Mouse (Mus musculus): ENCODE results near the gene Mark4.

Mark4 gene

DNA sequence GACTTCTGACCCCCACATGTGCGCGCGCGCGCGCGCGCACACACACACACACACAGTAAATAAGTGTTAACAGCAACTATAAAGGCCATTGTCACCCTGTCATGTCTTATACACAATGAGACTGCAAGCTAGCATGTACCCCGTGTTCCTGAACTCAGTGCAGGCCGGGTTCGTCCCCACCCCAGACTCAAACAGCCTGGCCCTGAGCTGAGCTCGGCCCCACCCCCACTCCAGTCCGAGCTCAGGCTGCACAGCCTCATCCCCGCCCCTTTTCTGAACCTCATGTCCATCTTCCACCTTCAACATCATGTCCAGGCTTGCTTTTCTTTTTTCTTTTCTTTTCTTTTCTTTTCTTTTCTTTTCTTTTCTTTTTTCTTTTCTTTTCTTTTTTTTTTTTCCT is 11.7 kb upstream of the Mark4 start:
- DNase-seq (ENCODE audit: low read depth, low spot score), result peak; percentile 45

DNA sequence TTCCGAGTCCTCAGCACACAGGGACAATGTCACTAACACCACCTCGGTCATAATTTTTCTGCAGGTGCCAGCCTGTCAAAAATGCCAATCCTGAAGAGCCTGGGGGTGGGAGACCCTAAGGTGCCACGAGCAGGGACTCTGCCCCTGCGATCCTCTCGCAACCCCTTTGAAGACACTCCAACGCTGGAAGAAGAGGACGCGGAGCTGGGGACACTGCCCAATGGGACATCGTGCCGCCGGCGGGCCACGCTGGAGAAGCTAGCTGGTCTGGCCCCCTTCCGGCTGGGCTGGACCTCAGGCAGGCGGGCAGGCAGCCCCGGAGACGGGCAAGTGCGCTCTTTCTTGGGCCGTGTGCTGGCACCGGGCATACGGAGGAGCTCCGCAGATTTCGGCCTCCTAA is 10.8 kb upstream of the Mark4 start:
- DNase-seq (ENCODE audit: low read depth, low spot score), result no peak

DNA sequence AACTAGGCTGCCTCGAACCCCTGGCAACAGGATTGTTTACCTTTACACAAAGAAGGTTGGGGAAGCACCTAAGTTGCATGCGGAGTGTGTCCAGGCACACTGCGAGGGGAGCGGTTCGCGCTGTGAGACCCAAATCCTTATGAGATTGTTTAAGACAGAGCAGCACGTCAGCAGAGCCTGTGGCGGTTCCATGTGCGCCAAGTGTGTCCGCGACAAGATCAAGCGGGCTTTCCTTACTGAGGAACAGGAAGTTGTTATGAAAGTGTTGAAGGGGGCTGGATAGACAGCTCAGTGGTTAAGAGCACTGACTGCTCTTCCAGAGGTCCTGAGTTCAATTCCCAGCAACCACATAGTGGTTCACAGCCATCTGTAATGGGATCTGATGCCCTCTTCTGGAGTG is 9.7 kb upstream of the Mark4 start:
- DNase-seq (ENCODE audit: low read depth, low spot score), result no peak

DNA sequence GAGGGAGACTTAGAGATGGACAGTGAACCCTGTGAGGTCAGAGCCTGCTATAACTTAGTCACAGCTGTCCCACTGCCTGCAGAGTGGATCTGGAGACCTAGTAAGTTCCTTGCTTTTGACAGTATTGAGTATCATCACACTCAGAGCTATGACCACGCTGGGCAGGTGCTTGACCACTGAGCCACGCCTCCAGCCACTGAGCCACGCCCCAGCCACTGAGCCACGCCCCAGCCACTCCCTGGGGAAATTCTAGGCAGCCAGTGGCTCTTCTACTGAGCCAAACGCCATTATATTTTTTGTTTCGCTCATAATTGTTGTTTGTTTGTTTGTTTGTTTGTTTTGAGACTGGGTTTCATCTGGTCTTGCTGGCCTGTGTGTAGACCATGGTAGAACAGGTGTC is 9.0 kb upstream of the Mark4 start:
- no peak for DNase-seq (ENCODE audit: low read depth, low spot score)

DNA sequence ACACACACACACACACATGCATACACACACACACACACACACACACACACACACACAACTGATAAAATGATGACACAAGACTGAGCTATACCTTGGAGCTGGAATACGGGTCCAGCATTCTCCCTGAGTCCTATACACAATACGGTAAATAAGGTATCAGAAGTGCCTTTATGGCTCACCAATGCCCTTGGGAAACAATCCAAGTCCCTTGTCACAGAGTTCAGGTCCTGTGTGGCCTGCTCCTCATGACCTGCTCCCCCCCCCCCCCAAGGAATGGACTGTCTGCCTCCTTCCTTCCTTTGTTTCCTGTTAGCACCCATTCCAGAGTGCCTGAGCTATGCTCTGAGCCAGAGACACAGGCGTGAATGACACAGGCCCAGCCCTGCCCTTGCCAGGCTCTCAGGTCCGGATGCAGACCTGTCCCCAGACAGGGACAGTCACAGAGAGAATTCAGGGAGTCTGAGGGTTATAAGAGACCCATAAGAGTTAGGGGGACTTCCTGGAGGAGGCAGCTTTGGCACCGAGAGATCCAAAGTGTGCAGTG is 8.1 kb upstream of the Mark4 start:
- DNase-seq (ENCODE audit: low read depth, low spot score), result no peak

DNA sequence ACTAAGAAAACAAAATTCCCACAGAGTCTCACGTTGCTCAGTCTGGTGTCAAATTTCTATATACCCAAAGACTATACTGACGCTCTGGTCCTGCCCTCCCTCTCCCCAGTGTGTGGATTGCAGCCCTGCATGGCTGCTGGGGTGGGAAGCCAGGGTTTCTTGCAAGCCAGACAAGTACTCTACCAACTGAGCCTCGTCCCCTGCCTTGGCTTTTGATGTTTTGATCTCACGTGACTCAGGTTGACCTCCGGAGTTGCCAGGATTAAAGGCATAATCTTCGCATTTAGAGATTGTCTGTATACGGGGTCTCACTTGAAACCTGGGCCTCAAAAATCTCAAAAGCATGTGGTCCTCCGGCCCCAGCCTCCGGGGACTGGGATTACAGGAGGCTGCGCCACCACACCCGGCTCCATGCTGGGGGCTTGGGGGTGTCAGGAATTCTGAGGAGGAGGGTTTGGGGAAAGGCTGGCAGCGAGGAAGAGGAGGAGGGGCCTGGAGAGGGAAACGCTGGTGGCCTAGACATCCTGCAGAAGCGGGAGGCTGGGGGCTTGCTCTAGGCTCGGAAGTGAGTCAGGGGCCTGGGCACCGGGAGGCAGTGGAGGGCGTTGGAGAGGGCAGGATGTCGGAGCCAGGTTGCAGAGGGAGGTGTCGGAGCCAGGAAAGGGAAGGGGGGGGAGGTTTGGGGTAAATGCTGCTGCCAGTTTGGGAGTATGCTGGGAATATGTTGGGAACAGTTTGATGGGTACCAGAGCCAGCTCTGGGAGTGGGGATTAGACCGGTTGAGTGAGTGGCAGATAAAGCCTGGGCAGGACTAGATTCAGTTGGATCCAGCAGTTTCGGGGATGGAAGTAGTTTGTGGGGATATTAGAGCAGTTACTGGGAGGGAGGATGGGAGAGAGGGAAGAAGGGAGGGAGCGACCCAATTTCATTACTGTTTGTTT is 6.0 kb upstream of the Mark4 start:
- DNase-seq (ENCODE audit: low read depth, low spot score), result no peak

DNA sequence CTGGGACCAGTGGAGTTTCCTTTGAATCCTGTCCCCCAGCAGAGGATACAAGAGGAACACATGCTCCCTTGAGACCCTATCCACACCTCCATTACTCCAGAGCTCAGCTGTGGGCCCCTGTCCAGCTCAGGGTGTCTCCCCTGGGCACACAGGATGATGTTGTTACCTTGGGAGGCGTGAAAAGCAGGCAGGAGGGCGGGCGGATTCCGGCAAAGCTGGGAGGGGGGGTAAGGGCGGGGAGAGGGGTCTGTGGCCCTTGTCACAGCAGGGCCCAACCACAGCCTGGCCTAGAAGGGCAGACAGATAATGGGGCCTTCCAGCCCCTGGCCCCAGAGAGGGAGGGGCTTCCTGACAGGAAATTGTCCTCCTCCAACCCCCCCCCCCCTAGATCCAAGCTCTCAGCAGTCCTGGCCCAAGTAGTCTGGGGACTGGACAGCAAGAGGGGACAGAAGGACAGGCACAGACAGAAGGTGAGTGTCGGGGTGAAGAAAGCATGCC is 4.3 kb upstream of the Mark4 start, which contains the start of gene Exoc3l2:
Gene Exoc3l2 (plus strand): TSS at position 448 of the 498 bp plus-strand sequence.
- DNase-seq (ENCODE audit: low read depth, low spot score), result no peak

DNA sequence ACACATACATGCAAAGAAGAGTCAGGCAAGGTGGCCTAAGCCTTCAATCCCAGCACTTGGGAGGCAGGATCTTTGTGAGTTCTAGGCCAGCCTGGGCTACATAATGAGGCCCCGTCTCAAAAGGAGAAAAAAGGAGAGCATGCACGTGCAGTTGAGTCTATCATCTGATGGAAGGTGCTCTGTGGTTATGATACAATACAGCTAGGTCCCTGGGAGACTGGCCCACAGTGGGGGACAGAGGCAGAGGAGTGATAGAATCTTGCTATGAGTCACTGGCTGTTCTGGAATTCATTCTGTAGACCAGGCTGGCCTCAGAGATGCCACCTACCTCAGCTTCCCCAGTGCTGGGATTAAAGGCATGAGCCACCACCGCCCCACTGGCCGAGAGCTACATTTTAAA is 3.8 kb upstream of the Mark4 start:
- DNase-seq (ENCODE audit: low read depth, low spot score), result no peak

DNA sequence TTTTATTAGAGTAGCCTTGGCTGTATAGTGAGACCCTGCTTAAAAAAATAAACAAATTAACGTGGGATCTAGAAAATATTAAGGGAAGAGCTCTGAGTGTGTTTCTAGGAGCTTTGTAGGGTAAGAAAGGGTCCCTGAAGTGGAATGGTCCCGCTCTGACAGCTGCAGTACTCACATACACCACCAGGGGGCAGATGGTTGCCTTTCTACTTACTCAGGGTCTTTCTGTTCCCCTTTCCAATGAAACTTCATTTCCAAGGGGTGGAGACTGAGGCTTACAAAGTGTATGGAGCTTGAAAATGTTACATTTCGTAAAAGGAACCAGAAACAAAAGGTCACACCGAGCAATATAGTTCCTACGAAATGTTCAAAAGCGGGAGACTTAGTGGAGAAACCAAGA is 2.9 kb upstream of the Mark4 start:
- DNase-seq (ENCODE audit: low read depth, low spot score), result peak; percentile 79

DNA sequence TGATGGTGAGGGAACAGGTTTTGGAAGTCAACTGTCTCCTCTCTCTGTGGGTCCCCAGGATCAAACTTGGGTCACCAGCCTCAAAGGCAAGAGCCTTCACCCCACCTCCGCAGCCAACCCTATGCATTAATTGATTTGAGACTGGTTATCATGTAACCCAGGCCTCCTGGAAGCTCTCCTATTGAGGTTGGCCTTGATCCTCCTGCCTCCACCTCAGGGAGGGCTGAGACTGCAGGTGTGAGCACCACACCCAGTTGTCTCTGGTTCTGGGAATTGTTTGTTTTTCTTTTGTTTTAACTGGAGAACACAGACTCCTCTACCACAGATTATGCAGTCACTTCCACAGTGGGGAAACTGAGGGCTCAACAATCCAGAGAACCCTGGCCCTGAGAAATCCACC is 1.9 kb upstream of the Mark4 start:
- peak; percentile 53 for DNase-seq (ENCODE audit: low read depth, low spot score)

DNA sequence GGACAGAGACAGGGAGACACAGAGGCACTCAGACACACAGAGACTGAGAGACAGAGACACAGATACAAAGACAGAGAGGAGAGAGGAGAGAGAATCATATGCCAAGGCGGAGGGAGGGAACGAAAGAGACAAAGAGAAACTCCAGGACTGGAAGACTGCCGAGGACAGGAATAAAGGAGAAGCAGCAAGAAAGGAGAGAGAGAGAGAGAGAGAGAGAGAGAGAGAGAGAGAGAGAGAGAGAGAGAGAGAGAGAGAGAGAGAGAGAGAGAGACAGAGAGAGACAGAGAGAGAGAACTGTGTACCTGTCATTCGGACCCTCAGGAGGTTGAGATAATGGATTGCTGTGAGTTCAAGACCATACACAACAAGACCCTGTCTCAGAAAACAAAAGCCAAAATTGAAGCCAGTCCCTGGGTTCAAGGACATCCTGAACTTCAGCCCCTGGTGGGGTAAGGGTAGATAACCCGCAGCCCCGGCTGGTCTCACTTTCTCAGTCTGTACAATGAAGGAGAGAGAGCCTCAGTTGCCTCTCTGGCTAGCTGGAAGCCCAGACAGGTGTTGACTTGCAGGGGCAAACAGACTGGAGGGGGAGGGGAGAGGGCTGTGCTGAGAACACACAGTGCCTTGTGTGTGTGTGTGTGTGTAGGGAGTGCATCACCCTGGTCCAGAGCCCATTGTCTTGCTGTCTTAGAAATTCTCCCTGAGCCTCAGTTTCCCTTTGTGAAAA is 686 bp upstream of the Mark4 start:
- peak; percentile 23 for DNase-seq (ENCODE audit: low read depth, low spot score)

DNA sequence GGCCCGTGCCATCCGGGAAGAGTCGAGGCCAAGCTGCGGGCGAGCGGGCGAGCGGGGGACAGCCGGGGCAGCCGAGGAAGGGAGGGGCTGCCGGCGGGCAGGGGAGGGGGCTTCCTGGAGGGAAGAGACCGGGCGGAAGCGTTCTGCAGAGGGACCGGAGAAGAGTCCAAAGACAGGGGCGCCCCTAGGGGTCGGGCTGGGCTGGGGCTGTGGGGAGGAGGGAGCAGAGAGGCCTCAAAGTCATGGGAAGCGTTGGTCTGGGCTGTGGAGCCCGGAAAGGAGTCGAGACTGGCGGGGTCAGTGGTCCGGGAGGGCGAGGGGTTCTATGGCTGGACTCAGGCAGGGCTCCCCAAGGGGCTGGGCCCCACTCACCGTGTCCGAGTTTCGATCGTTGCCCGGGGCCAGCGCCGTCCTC is 542 bp downstream of the Mark4 start:
- DNase-seq (ENCODE audit: low read depth, low spot score), result peak; percentile 76

DNA sequence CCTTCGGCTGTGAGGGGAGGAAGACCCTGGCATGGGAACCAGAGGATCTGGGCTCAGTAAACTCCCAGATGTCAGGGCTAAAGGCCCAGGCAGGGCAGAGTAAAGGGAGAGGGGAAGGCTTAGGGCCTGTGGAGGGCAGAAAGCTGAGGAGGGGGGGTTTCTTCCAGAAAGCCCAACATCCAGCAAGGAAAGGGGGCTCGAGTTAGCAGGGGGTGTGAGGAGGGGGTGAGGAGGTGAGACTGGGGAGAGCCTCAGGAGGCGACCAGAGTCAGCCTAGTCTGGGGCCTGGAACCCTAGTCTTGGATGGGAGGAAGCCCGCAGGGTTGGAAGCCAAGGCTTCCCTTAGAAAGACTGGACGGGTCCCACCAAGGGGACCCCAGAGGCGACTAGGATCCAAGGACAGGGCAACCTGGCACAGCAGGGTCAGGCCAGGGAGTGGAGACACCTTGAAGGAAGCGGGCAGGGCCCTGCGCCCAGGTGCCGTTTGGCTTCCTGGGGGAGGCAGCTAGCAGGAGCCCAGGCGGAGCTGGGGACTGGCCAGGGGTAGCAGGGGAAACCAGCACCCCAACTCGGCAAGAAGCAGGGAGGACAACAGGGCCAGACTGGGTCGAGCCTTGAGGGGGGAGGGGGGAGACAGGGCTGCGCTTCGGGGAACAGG is 1.1 kb downstream of the Mark4 start:
- no peak for DNase-seq (ENCODE audit: low read depth, low spot score)

DNA sequence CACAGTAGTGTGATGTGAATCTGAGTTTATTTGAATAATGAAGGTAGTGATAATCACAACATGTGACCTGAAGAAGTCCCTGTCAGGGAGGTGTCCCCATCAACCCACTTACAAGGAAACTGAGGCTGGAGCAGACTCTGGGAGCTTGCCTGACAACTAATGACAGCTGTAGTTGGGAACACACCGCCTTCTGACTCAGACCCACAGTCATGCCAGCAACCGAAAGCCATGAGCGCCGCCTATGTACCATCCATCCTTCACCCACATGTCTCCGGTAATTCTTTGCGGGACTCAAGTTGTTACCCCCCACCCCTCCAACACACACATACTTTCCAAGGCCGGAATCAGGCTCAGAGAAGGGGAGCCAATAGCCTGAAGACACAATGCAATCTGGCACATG is 2.0 kb downstream of the Mark4 start:
- DNase-seq (ENCODE audit: low read depth, low spot score), result no peak

DNA sequence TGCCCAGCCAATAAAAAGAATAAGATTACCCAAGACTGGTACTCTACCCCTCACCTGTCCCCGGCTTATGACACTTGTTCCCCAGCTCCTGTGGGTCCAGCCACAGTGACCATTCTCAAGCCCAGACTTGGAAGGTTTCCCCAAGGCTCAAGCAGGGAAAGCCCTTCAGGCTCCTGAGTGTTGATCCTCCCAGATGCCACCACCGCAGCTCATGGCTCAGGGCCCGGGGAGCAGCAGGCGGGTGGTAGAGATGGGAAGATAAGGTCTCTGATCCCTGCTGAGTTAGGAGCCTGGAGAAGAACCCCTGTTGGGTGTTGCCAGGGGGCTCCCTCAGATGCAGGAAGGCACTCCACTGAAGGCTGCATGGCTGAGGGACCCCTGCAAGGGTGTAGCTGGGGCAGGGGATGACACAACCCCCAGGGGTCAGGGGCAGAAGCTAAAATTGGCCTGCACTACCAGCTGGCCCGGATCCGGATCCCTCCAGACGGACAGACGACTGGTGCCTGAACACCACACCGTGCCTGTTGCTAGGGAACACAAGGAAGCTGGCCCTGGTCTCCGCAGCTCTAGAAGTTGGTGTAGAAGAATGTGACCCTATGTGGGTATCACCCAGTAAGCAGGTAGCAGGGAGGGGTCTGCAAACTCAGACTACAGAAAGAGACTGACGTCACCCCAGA is 2.7 kb downstream of the Mark4 start:
- no peak for DNase-seq (ENCODE audit: low read depth, low spot score)

DNA sequence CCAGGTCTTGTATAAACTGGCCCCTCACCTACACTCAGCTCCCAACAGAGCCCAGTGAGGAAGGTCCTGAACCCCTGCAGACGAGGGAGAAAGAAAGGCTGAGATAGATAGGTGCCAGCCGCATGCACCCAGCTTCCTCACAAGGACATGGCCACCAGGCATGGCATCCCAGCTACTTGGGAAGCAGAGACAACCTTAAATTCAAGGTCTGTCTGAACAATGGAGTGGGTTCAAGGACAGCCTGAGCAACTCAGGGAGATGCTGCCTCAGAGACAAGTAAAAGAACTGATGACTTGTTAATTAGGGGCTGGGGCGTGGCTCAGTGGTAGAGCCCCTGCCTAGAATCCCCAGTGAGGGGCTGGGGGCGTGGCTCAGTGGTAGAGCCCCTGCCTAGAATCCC is 3.4 kb downstream of the Mark4 start:
- DNase-seq (ENCODE audit: low read depth, low spot score), result peak; percentile 76

DNA sequence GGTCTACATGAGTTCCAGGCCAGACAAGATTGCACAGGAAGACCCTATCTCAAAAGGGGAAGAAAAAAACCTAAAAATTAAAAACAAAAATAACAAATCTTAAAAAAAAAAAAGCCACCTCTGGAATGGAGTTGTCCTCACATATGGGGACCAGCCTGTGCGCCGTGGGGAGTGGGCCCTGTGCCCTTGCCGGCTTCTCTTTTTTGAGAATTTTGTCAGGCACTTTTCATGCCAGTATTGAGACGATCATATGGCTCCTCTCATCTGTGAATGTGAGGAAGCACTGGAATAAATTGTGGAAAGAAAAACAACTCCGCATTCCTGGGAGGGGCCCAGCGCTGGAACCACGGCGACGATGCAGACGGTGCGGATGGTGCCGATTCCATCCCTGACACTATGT is 9.5 kb downstream of the Mark4 start:
- no peak for DNase-seq (ENCODE audit: low read depth, low spot score)

DNA sequence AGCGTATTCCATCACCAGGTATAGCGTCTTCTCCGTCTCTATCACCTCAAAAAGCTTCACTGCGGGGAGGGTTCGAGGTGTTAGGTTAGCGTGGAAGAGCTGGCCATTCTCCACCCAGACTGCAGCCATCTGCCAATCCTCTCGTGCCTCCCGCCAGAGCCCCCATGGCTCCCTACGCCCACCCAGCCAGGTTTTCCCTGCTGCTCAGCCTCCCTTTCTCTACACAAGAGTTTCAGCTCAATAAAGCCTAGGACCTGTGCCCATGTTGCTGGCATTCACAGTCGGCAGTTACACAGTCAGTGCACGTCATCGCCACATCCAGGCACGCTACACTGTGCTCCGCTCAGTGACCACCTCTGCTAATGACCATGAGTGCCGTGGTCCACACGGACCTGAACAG is 10.9 kb downstream of the Mark4 start:
- no peak for DNase-seq (ENCODE audit: low read depth, low spot score)

DNA sequence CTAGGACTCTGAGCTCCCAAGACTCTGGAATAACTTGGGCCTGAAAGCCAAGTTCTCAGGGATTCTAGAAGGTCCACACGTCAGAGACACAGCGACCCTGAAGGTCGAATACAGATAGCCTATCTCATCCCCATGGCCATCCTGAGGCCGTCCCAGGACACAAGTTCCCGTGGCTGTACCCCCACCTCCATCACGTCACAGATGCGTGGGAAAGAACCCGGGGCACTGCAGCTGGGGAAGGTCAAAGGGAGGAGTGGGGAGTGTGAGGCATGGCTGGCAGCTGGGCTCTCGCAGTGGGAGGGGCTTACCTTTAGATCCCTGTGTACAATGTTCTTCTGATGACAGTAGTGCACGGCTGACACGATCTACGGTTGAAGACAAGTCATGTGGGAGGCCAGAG is 13.8 kb downstream of the Mark4 start:
- DNase-seq (ENCODE audit: low read depth, low spot score), result no peak

DNA sequence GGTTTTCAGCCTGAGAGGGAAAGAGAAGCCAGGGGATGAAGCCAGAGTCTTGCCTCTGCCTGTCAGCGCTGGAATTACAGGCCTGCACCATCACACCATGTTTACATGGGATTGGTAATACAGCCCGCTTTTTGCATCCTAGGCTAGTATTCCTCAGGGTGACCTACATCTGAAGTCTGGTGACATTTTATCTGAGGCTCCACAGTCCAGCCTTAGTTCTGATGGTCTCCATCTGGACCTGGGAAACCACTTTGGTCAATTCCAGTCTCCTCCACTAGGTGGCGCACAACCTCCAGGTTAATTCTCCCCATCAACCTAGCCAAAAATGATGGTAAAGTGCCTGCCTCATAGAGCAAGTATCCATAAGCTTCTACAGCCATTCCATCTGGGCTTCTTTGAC is 15.3 kb downstream of the Mark4 start:
- peak; percentile 63 for DNase-seq (ENCODE audit: low read depth, low spot score)

DNA sequence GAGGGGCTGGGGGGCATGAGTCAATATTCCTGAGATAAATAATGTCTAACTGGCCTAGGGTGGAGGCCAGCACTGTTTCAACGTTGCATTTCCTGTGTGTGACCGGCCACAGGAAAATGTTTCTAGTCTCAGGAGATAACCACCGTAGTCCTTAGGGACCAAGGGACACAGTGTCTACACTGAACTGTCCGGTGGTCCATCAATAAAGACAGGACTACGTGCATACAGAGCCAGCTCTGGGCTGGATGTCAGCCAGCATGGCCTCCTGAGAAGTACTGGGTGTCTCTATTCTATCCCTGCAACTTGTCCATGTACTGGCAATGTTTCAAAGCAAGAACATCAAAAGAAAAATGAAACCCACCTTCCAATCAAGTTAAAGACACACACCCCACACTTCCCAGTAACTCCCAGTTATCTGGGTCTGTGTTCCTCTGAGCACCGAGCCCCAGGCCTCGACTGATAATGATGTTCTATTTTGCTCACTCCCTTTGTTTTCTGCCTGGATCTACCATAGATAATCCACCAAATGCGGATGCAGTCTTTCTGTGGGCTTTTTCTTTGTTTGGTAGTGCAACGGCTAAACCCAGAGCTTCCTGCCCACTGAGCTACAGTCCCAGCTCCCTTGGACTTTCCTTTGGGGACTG is 17.1 kb downstream of the Mark4 start:
- no peak for DNase-seq (ENCODE audit: low read depth, low spot score)

All from ES-CJ7 (cell line).